Mouse (Mus musculus) heart, postnatal 0 days (tissue): ENCODE results near the gene Ogdh. TPM values are rescaled to one million over a fixed set of nuclear protein-coding genes. Genes with fewer than 3 reads are reported as not detected.
A peak's percentile ranks its signal among the peaks of the same experiment; 100 is the strongest.

Experiments
- ATAC-seq: fragments of 200-750 bp; cut with Nextera tagmentation; 2 replicates; pipeline ENCODE4 v1.8.0; 2017; ENCODE audit warnings: low read depth, moderate number of reproducible peaks, moderate library complexity; ENCODE audit not compliant: insufficient read depth
- DNase-seq: peaks from one replicate; pipeline ENCODE4 v3.0.0-alpha.2; 2016; ENCODE audit warnings: low spot score
- H3K27ac ChIP-seq: fragments of 300-500 bp; sonication (generic); 2 replicates; pipeline ENCODE4 v1.5.1; 2014; ENCODE audit warnings: low read depth, mild to moderate bottlenecking
- H3K27me3 ChIP-seq: fragments of 300-500 bp; sonication (generic); 2 replicates; pipeline ENCODE4 v1.6.1; 2014; ENCODE audit warnings: low read length, mixed read lengths; ENCODE audit not compliant: control insufficient read depth, insufficient read depth
- H3K36me3 ChIP-seq: fragments of 300-500 bp; sonication (generic); replicated peaks from 2 replicates; pipeline ENCODE4 v1.6.1; 2014; ENCODE audit warnings: low read length, mixed read lengths; ENCODE audit not compliant: control insufficient read depth, insufficient read depth
- H3K4me1 ChIP-seq: fragments of 300-500 bp; sonication (generic); 2 replicates; pipeline ENCODE4 v1.6.1; 2014; ENCODE audit warnings: antibody characterized with exemption; ENCODE audit not compliant: control insufficient read depth, insufficient read depth
- H3K4me2 ChIP-seq: fragments of 300-500 bp; sonication (generic); 2 replicates; pipeline ENCODE4 v1.6.1; 2014; ENCODE audit warnings: low read depth, mild to moderate bottlenecking, low read length, moderate library complexity
- H3K4me3 ChIP-seq: fragments of 300-500 bp; sonication (generic); 2 replicates; pipeline ENCODE4 v1.5.1; 2014; ENCODE audit warnings: low read depth, low read length
- H3K9ac ChIP-seq: fragments of 300-500 bp; sonication (generic); replicated peaks from 2 replicates; pipeline ENCODE4 v1.6.1; 2014; ENCODE audit warnings: low read depth, low read length, mixed read lengths
- H3K9me3 ChIP-seq: fragments of 300-500 bp; sonication (generic); replicated peaks from 2 replicates; pipeline ENCODE4 v1.6.1; 2016; ENCODE audit warnings: low read length; ENCODE audit not compliant: control insufficient read depth
- CTCF ChIP-seq: IDR thresholded peaks from 2 replicates; pipeline ENCODE4 v1.5.1; 2016; ENCODE audit warnings: antibody characterized with exemption, control low read depth, low read depth
- EP300 ChIP-seq: IDR thresholded peaks from 2 replicates; pipeline ENCODE4 v1.6.1; 2016; ENCODE audit warnings: antibody characterized with exemption, low read depth
- WGBS: fragments of 180-500 bp; shearing (Covaris S2); extraction: QIAGEN DNeasy Blood & Tissue Kit; methylation state at CpG from one replicate; pipeline ENCODE4 v1.1.7; 2014; 5-methylcytosine and 5-hydroxymethylcytosine counted together
- polyA plus RNA-seq: library from polyadenylated mRNA; unstranded; fragments of >200 nt; fragmentation: Nextera tagmentation; extraction: Ambion mirVana; gene quantifications from 2 replicates; pipeline ENCODE4 v1.2.1, GENCODE M21; 2015
- total RNA-seq: library from RNA; depleted of rRNA; stranded (reverse); fragments of >200 nt; gene quantifications from 2 replicates; pipeline ENCODE4 v1.2.3, GENCODE M21; 2014; ENCODE audit warnings: low replicate concordance

Gene Ogdh
- total and polyA plus RNA-seq, 2 experiments from 2014 or later = 338 to 412 TPM

GRCm38 (mm10) chr11:6273607-6274006 lies 17.8 kb upstream of the Ogdh start:
- H3K27me3 ChIP-seq = no peaks in the 10 kb centered on the region
- TF ChIP-seq CTCF (no peak), EP300 (no peak)
- DNase-seq (no peak), ATAC-seq (no peak)
- no peak overlapping the region for H3K27ac ChIP-seq
- peaks cover 22% of the 10 kb centered on the region for H3K36me3 ChIP-seq
- WGBS = 47% methylated on average over 11 of the region's 11 CpGs
- peak overlapping the region; percentile 93 for H3K4me2 ChIP-seq
- H3K4me1 ChIP-seq = peaks cover 8% of the 10 kb centered on the region
- H3K4me3 ChIP-seq = peak overlapping the region; percentile 87
- H3K9ac ChIP-seq = peak overlapping the region; percentile 81; the same call in 1 of the 2 replicates
- H3K9me3 ChIP-seq = no peaks in the 10 kb centered on the region

- Histone ChIP-seq H3K4me1 (peaks cover 8% of the 10 kb centered on the region), H3K9me3 (no peaks in the 10 kb centered on the region), H3K27ac (peak within 1 kb of the TSS; percentile 73), H3K36me3 (peaks cover 22% of the 10 kb centered on the region), H3K9ac (peak within 1 kb of the TSS; percentile 81), H3K27me3 (no peaks in the 10 kb centered on the region), H3K4me3 (peak within 1 kb of the TSS; percentile 87), H3K4me2 (peak within 1 kb of the TSS; percentile 93)
- DNase-seq (peak; percentile 98), ATAC-seq (peak; percentile 97)
- whole genome bisulfite sequencing = 0% methylated on average over 39 of the region's 39 CpGs
- TF ChIP-seq EP300 (no peak), CTCF (peak; percentile 84)
Observed at GRCm38 (mm10) chr11:6274387-6275093, 16.9 kb upstream of the Ogdh start, which contains the start of gene Tmed4. Gene Tmed4 (minus strand): TSS chr11:6274870.

- Histone ChIP-seq H3K27ac (peak overlapping the region; percentile 73), H3K4me1 (peaks cover 8% of the 10 kb centered on the region), H3K9ac (peak overlapping the region; percentile 81; the same call in 1 of the 2 replicates), H3K9me3 (no peaks in the 10 kb centered on the region), H3K4me3 (peak overlapping the region; percentile 87), H3K27me3 (no peaks in the 10 kb centered on the region), H3K4me2 (peak overlapping the region; percentile 93), H3K36me3 (peaks cover 22% of the 10 kb centered on the region)
- DNase-seq (no peak), ATAC-seq (no peak)
- whole genome bisulfite sequencing = 21% methylated on average over 7 of the region's 7 CpGs
- TF ChIP-seq CTCF (no peak), EP300 (no peak)
Observed at GRCm38 (mm10) chr11:6275094-6275484, 16.3 kb upstream of the Ogdh start.

GRCm38 (mm10) chr11:6276466-6276865 lies 15.0 kb upstream of the Ogdh start:
- TF ChIP-seq EP300 (no peak), CTCF (no peak)
- WGBS = 68% methylated on average over 3 of the region's 3 CpGs
- peaks cover 8% of the 10 kb centered on the region for H3K4me1 ChIP-seq
- ATAC-seq (no peak), DNase-seq (no peak)
- H3K9me3 ChIP-seq = no peaks in the 10 kb centered on the region
- H3K4me3 ChIP-seq = no peak overlapping the region
- H3K27ac ChIP-seq = no peak overlapping the region
- peaks cover 10% of the 10 kb centered on the region for H3K36me3 ChIP-seq
- no peaks in the 10 kb centered on the region for H3K27me3 ChIP-seq
- H3K4me2 ChIP-seq = no peak overlapping the region
- no peak overlapping the region for H3K9ac ChIP-seq

- no peak for TF ChIP-seq CTCF
- TF ChIP-seq EP300 = no peak
- H3K4me3 ChIP-seq = no peak overlapping the region
- WGBS = 48% methylated on average over 3 of the region's 3 CpGs
- H3K9me3 ChIP-seq = no peaks in the 10 kb centered on the region
- no peak overlapping the region for H3K9ac ChIP-seq
- no peaks in the 10 kb centered on the region for H3K27me3 ChIP-seq
- H3K4me2 ChIP-seq = no peak overlapping the region
- ATAC-seq (peak; percentile 74), DNase-seq (no peak)
- peak overlapping the region; percentile 43; the same call in 1 of the 2 replicates for H3K27ac ChIP-seq
- no peaks in the 10 kb centered on the region for H3K36me3 ChIP-seq
- no peaks in the 10 kb centered on the region for H3K4me1 ChIP-seq
Observed at GRCm38 (mm10) chr11:6282940-6283339, 8.5 kb upstream of the Ogdh start.

GRCm38 (mm10) chr11:6290138-6290537 lies 1.3 kb upstream of the Ogdh start:
- no peak overlapping the region for H3K4me3 ChIP-seq
- H3K27me3 ChIP-seq = no peaks in the 10 kb centered on the region
- no peaks in the 10 kb centered on the region for H3K9me3 ChIP-seq
- DNase-seq = no peak
- no peak for TF ChIP-seq CTCF
- no peak for TF ChIP-seq EP300
- no peak overlapping the region for H3K9ac ChIP-seq
- H3K36me3 ChIP-seq = no peaks in the 10 kb centered on the region
- H3K4me1 ChIP-seq = peaks cover 17% of the 10 kb centered on the region; the same call in 1 of the 2 replicates
- no peak overlapping the region for H3K27ac ChIP-seq
- no peak overlapping the region for H3K4me2 ChIP-seq
- WGBS = 88% methylated on average over 3 of the region's 3 CpGs
- ATAC-seq = no peak
